Mouse (Mus musculus): ENCODE data around the gene Actr1a.

GRCm38 (mm10) chr19:46444209-46444608, 48.7 kb upstream of the Actr1a start:
- TF ChIP-seq CTCF (IDR thresholded peaks at IDR 0.05; ENCODE audit: insufficient read depth, low read length) (peak; percentile 74), POLR2A (IDR thresholded peaks at IDR 0.05; ENCODE audit: borderline replicate concordance, extremely low read depth, low read depth, low read length) (no peak)

All from lung, adult 2 months (tissue).